Mouse (Mus musculus): ENCODE results near the gene Rab1b.

Rab1b gene

GRCm38 (mm10) chr19:5106731-5107191 lies at the start of gene Rab1b:
TSS of gene Rab1b (minus strand) at chr19:5107072.
- in situ Hi-C loops (cut with MboI, MseI) = no loop called here

- in situ Hi-C loops (cut with MboI, MseI) = no loop called here
These were observed 45.4 kb upstream of the Rab1b start for GRCm38 (mm10) chr19:5152261-5152660.

- in situ Hi-C loops (cut with MboI, MseI) = no loop called here
These were observed 44.9 kb upstream of the Rab1b start for GRCm38 (mm10) chr19:5151741-5152140.

GRCm38 (mm10) chr19:5151331-5151730 lies 44.5 kb upstream of the Rab1b start:
- in situ Hi-C loops (cut with MboI, MseI) = no loop called here

GRCm38 (mm10) chr19:5150358-5150757 lies 43.5 kb upstream of the Rab1b start:
- in situ Hi-C loops (cut with MboI, MseI) = no loop called here

- in situ Hi-C loops (cut with MboI, MseI) = loop anchor here (5.0 kb wide), 2 partner anchors 62 to 88 kb away; partner anchors contain the start of genes Tmem151a and Yif1a
These were observed 42.2 kb upstream of the Rab1b start for GRCm38 (mm10) chr19:5149041-5149440.

- in situ Hi-C loops (cut with MboI, MseI) = no loop called here
These were observed 32.8 kb upstream of the Rab1b start for GRCm38 (mm10) chr19:5139640-5140039.

GRCm38 (mm10) chr19:5131237-5131636 lies 24.4 kb upstream of the Rab1b start:
- in situ Hi-C loops (cut with MboI, MseI) = no loop called here

GRCm38 (mm10) chr19:5129770-5130169 lies 22.9 kb upstream of the Rab1b start:
- in situ Hi-C loops (cut with MboI, MseI) = no loop called here

- in situ Hi-C loops (cut with MboI, MseI) = no loop called here
These were observed 17.3 kb upstream of the Rab1b start for GRCm38 (mm10) chr19:5124055-5124614.

GRCm38 (mm10) chr19:5123241-5123640 lies 16.4 kb upstream of the Rab1b start:
- in situ Hi-C loops (cut with MboI, MseI) = no loop called here

GRCm38 (mm10) chr19:5122492-5122891 lies 15.6 kb upstream of the Rab1b start:
- in situ Hi-C loops (cut with MboI, MseI) = no loop called here

- in situ Hi-C loops (cut with MboI, MseI) = no loop called here
These were observed 11.5 kb upstream of the Rab1b start, which contains the start of gene Klc2 for GRCm38 (mm10) chr19:5118384-5118698. TSS of gene Klc2 (minus strand) at chr19:5118560.

GRCm38 (mm10) chr19:5117494-5118383 lies 10.9 kb upstream of the Rab1b start:
- in situ Hi-C loops (cut with MboI, MseI) = no loop called here

- in situ Hi-C loops (cut with MboI, MseI) = no loop called here
These were observed 6.9 kb upstream of the Rab1b start for GRCm38 (mm10) chr19:5113783-5114182.

GRCm38 (mm10) chr19:5109659-5110453 lies 3.0 kb upstream of the Rab1b start:
- in situ Hi-C loops (cut with MboI, MseI) = no loop called here

- in situ Hi-C loops (cut with MboI, MseI) = no loop called here
These were observed 1.8 kb upstream of the Rab1b start for GRCm38 (mm10) chr19:5108702-5109101.

- in situ Hi-C loops (cut with MboI, MseI) = no loop called here
These were observed 1.4 kb upstream of the Rab1b start for GRCm38 (mm10) chr19:5108271-5108575.

- in situ Hi-C loops (cut with MboI, MseI) = no loop called here
These were observed 841 bp upstream of the Rab1b start for GRCm38 (mm10) chr19:5107556-5108270.

- in situ Hi-C loops (cut with MboI, MseI) = no loop called here
These were observed 798 bp downstream of the Rab1b start for GRCm38 (mm10) chr19:5106074-5106473.

- in situ Hi-C loops (cut with MboI, MseI) = loop anchor here (10.0 kb wide), 1 partner anchor 946 kb away; the partner anchor contains the start of gene Syvn1
These were observed 8.3 kb downstream of the Rab1b start, which contains the start of gene Cnih2 for GRCm38 (mm10) chr19:5098363-5099143. TSS of gene Cnih2 (minus strand) at chr19:5098521.

All from T-helper 2 cell (primary cell).